Mouse (Mus musculus) C2C12 (cell line): ENCODE results near the gene Rgs6. TPM values are rescaled to one million over a fixed set of nuclear protein-coding genes. Genes with fewer than 3 reads are reported as not detected.

Experiments
- H3K27me3 ChIP-seq: one replicate; pipeline ENCODE4 v1.6.1; 2011; ENCODE audit not compliant: control insufficient read depth, insufficient read depth, insufficient read length
- H3K36me3 ChIP-seq: one replicate; pipeline ENCODE4 v1.6.1; 2011; ENCODE audit not compliant: control insufficient read depth, insufficient read depth
- H3K4me3 ChIP-seq: one replicate; pipeline ENCODE4 v1.5.1; 2011; ENCODE audit warnings: mild to moderate bottlenecking, control low read depth; ENCODE audit not compliant: poor library complexity, insufficient read depth, severe bottlenecking
- H3K79me2 ChIP-seq: one replicate; pipeline ENCODE4 v1.6.1; 2011; ENCODE audit not compliant: control insufficient read depth, insufficient read depth
- H3K79me3 ChIP-seq: one replicate; pipeline ENCODE4 v1.6.1; 2011; ENCODE audit warnings: low read depth, control low read depth
- H3ac ChIP-seq: one replicate; pipeline ENCODE3; 2011; ENCODE audit warnings: low read depth; ENCODE audit not compliant: control insufficient read depth, insufficient read length
- CEBPB ChIP-seq: IDR thresholded peaks from one replicate; pipeline ENCODE4 v1.6.1; 2011; ENCODE audit warnings: low read depth, mild to moderate bottlenecking, control low read depth, moderate library complexity
- CTCF ChIP-seq: IDR thresholded peaks from one replicate; pipeline ENCODE4 v1.5.1; 2011; ENCODE audit not compliant: control insufficient read depth, insufficient read depth, insufficient read length
- FOSL1 ChIP-seq: IDR thresholded peaks from one replicate; pipeline ENCODE4 v1.8.0; 2011; ENCODE audit warnings: mild to moderate bottlenecking, low read length; ENCODE audit not compliant: poor library complexity, insufficient read depth, severe bottlenecking
- MAX ChIP-seq: IDR thresholded peaks from one replicate; pipeline ENCODE4 v1.6.1; 2011; ENCODE audit warnings: mild to moderate bottlenecking, control low read depth
- MYOD1 ChIP-seq: IDR thresholded peaks from one replicate; pipeline ENCODE4 v1.6.1; 2011; ENCODE audit warnings: low read depth; ENCODE audit not compliant: control insufficient read depth, insufficient read length
- MYOG ChIP-seq: IDR thresholded peaks from one replicate; pipeline ENCODE4 v1.6.1; 2011; ENCODE audit not compliant: control insufficient read depth, insufficient read length; ENCODE audit errors: extremely low read depth
- USF1 ChIP-seq: IDR thresholded peaks from one replicate; pipeline ENCODE4 v1.6.1; 2011; ENCODE audit warnings: low read depth, mild to moderate bottlenecking, control low read depth, moderate library complexity
- polyA plus RNA-seq: library from polyadenylated mRNA; unstranded; fragments of >200 nt; fragmentation: generic; extraction: Trizol; gene quantifications from one replicate; pipeline ENCODE4 v1.2.1, GENCODE M21; 2012; ENCODE audit warnings: missing spikeins

Rgs6 gene
- polyA plus RNA-seq, 1 experiment, result not detected

- TF ChIP-seq MAX, result no peak
- TF ChIP-seq MYOG, result no peak
- no peak for TF ChIP-seq MYOD1
- no peak for TF ChIP-seq CEBPB
- no peak for TF ChIP-seq USF1
- no peak for TF ChIP-seq FOSL1
- TF ChIP-seq CTCF, result no peak
- Histone ChIP-seq H3K79me3 (no peaks in the 10 kb centered on the region), H3ac (no peak overlapping the region), H3K79me2 (no peaks in the 10 kb centered on the region), H3K36me3 (no peaks in the 10 kb centered on the region), H3K27me3 (no peaks in the 10 kb centered on the region), H3K4me3 (no peak overlapping the region)
These were observed 326.0 kb downstream of the Rgs6 start for GRCm38 (mm10) chr12:82914127-82914526.

GRCm38 (mm10) chr12:82920146-82920545 is 332.1 kb downstream of the Rgs6 start:
- Histone ChIP-seq H3K4me3 (no peak overlapping the region), H3K27me3 (no peaks in the 10 kb centered on the region), H3ac (no peak overlapping the region), H3K79me2 (no peaks in the 10 kb centered on the region), H3K79me3 (no peaks in the 10 kb centered on the region), H3K36me3 (no peaks in the 10 kb centered on the region)
- TF ChIP-seq CEBPB (no peak), MYOD1 (no peak), CTCF (no peak), MYOG (no peak), FOSL1 (no peak), MAX (no peak), USF1 (no peak)

- Histone ChIP-seq H3ac (no peak overlapping the region), H3K79me3 (no peaks in the 10 kb centered on the region), H3K79me2 (no peaks in the 10 kb centered on the region), H3K27me3 (no peaks in the 10 kb centered on the region), H3K36me3 (no peaks in the 10 kb centered on the region), H3K4me3 (no peak overlapping the region)
- TF ChIP-seq USF1 (no peak), CTCF (no peak), CEBPB (no peak), MYOD1 (no peak), MYOG (no peak), MAX (no peak), FOSL1 (no peak)
These were observed 333.4 kb downstream of the Rgs6 start for GRCm38 (mm10) chr12:82921287-82922015.

- H3K79me3 ChIP-seq, result no peaks in the 10 kb centered on the region
- TF ChIP-seq MYOD1 (no peak), CEBPB (no peak), MYOG (no peak), USF1 (no peak), FOSL1 (no peak), CTCF (no peak), MAX (no peak)
- no peaks in the 10 kb centered on the region for H3K36me3 ChIP-seq
- no peaks in the 10 kb centered on the region for H3K27me3 ChIP-seq
- H3ac ChIP-seq, result no peak overlapping the region
- no peak overlapping the region for H3K4me3 ChIP-seq
- no peaks in the 10 kb centered on the region for H3K79me2 ChIP-seq
These were observed 334.9 kb downstream of the Rgs6 start for GRCm38 (mm10) chr12:82922856-82923506.

- no peak overlapping the region for H3ac ChIP-seq
- no peaks in the 10 kb centered on the region for H3K79me2 ChIP-seq
- no peaks in the 10 kb centered on the region for H3K27me3 ChIP-seq
- no peak overlapping the region for H3K4me3 ChIP-seq
- TF ChIP-seq CTCF (no peak), MAX (no peak), USF1 (no peak), MYOG (no peak), FOSL1 (no peak), CEBPB (no peak), MYOD1 (no peak)
- H3K36me3 ChIP-seq, result no peaks in the 10 kb centered on the region
- no peaks in the 10 kb centered on the region for H3K79me3 ChIP-seq
These were observed 344.8 kb downstream of the Rgs6 start for GRCm38 (mm10) chr12:82932706-82933461.
